Mouse (Mus musculus) heart, embryonic 13.5 days (tissue): ENCODE measurements around the gene Pkib. TPM values are rescaled to one million over a fixed set of nuclear protein-coding genes. Genes with fewer than 3 reads are reported as not detected.

Experiments
- ATAC-seq: fragments of 200-750 bp; cut with Nextera tagmentation; 2 replicates; pipeline ENCODE4 v1.8.0; 2017; ENCODE audit warnings: moderate TSS enrichment; ENCODE audit not compliant: insufficient number of reproducible peaks, low FRiP score, low TSS enrichment; ENCODE audit errors: extremely low read depth
- H3K27ac ChIP-seq: fragments of 300-500 bp; sonication (generic); replicated peaks from 2 replicates; pipeline ENCODE4 v1.5.1; 2015; ENCODE audit warnings: moderate library complexity, mild to moderate bottlenecking, inconsistent platforms
- H3K27me3 ChIP-seq: fragments of 300-500 bp; sonication (generic); replicated peaks from 2 replicates; pipeline ENCODE4 v1.6.1; 2015; ENCODE audit warnings: mild to moderate bottlenecking, inconsistent platforms
- H3K36me3 ChIP-seq: fragments of 300-500 bp; sonication (generic); 2 replicates; pipeline ENCODE4 v1.6.1; 2015; ENCODE audit warnings: mild to moderate bottlenecking, inconsistent platforms
- H3K4me1 ChIP-seq: fragments of 300-500 bp; sonication (generic); 2 replicates; pipeline ENCODE4 v1.6.1; 2015; ENCODE audit warnings: inconsistent platforms
- H3K4me2 ChIP-seq: fragments of 300-500 bp; sonication (generic); 2 replicates; pipeline ENCODE4 v1.6.1; 2015; ENCODE audit warnings: inconsistent platforms, mild to moderate bottlenecking, moderate library complexity
- H3K4me3 ChIP-seq: fragments of 300-500 bp; sonication (generic); 2 replicates; pipeline ENCODE4 v1.5.1; 2015; ENCODE audit warnings: moderate library complexity, mild to moderate bottlenecking, inconsistent platforms
- H3K9ac ChIP-seq: fragments of 300-500 bp; sonication (generic); 2 replicates; pipeline ENCODE4 v1.6.1; 2015; ENCODE audit warnings: inconsistent platforms, mild to moderate bottlenecking, moderate library complexity
- H3K9me3 ChIP-seq: fragments of 300-500 bp; sonication (generic); 2 replicates; pipeline ENCODE4 v1.6.1; 2016; ENCODE audit warnings: inconsistent platforms
- WGBS: fragments of 180-500 bp; shearing (Covaris S2); methylation state at CpG from one replicate; pipeline ENCODE4 v1.1.7; 2015; ENCODE audit warnings: mixed read lengths; 5-methylcytosine and 5-hydroxymethylcytosine counted together
- polyA plus RNA-seq: library from polyadenylated mRNA; unstranded; fragments of >200 nt; fragmentation: Nextera tagmentation; extraction: Ambion mirVana; gene quantifications from 2 replicates; pipeline ENCODE4 v1.2.1, GENCODE M21; 2015

Gene Pkib
- polyA plus RNA-seq, 1 experiment from 2014 or later: 2.3 TPM

GRCm38 (mm10) chr10:57639540-57639939 lies 7.8 kb downstream of the Pkib start:
- H3K4me1 ChIP-seq: peaks cover 11% of the 10 kb centered on the region; the same call in 1 of the 2 replicates
- H3K4me2 ChIP-seq: no peak overlapping the region
- no peaks in the 10 kb centered on the region for H3K36me3 ChIP-seq
- H3K27me3 ChIP-seq: no peaks in the 10 kb centered on the region
- H3K27ac ChIP-seq: no peak overlapping the region
- no peak overlapping the region for H3K9ac ChIP-seq
- H3K9me3 ChIP-seq: no peaks in the 10 kb centered on the region
- WGBS: 68% methylated on average over 3 of the region's 3 CpGs
- ATAC-seq: no peak
- H3K4me3 ChIP-seq: no peak overlapping the region

DNA sequence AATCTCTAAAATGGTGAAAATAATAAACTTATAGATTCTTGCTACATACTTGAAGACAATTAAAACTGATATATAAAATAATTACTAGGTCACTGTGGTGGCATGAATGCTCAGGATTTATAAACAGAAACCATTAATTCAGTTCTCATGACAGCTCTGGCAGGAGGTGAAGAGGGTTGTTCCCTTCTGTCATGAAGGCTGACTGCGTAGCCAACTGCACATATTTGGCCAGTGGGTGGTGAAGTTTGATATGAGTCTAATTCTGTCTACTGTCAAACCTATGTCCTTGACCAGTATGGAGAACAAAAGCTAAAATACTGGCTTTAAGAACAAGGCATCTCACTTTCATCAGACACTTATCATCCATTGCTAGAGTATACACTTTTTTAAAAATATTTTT lies 21.5 kb downstream of the Pkib start:
- H3K4me1 ChIP-seq: no peaks in the 10 kb centered on the region
- H3K9me3 ChIP-seq: no peaks in the 10 kb centered on the region

GRCm38 (mm10) chr10:57660505-57660904 lies 28.7 kb downstream of the Pkib start:
- Histone ChIP-seq H3K27ac (no peak overlapping the region), H3K36me3 (no peaks in the 10 kb centered on the region), H3K27me3 (no peaks in the 10 kb centered on the region), H3K9me3 (no peaks in the 10 kb centered on the region), H3K4me2 (no peak overlapping the region), H3K4me1 (no peaks in the 10 kb centered on the region), H3K9ac (no peak overlapping the region), H3K4me3 (no peak overlapping the region)
- WGBS: 83% methylated on average over 3 of the region's 3 CpGs
- ATAC-seq: no peak

More for the DNA sequence above, 21.5 kb downstream of the Pkib start:
- 66% methylated on average over 1 of the region's 1 CpGs for WGBS
- no peak for ATAC-seq
- Histone ChIP-seq H3K27me3 (no peaks in the 10 kb centered on the region), H3K27ac (no peak overlapping the region), H3K9ac (no peak overlapping the region), H3K36me3 (no peaks in the 10 kb centered on the region), H3K4me3 (no peak overlapping the region), H3K4me2 (no peak overlapping the region)

DNA sequence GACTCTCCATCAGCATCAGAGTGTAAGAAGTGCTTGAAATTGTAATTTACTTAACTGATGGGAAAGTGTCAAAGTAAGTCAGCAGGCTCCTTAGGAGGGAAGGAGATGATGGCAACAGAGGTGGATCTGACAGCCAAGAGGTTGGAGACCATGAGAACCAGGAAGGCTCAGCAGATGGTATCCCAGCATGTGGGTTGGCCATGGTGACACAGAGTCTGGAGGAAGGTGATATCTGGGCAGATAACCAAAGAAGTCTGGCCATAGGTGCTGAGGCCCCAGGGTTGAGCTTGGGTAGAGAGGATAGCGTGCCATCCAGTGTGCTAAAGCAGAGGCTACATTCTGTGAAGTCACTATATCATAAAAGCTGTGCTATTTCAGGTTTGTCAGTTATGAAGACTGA lies 32.0 kb downstream of the Pkib start:
- Histone ChIP-seq H3K27ac (no peak overlapping the region), H3K9me3 (no peaks in the 10 kb centered on the region), H3K4me2 (no peak overlapping the region), H3K27me3 (no peaks in the 10 kb centered on the region), H3K4me3 (no peak overlapping the region), H3K36me3 (no peaks in the 10 kb centered on the region), H3K9ac (no peak overlapping the region), H3K4me1 (no peaks in the 10 kb centered on the region)
- 70% methylated on average over 1 of the region's 1 CpGs for WGBS
- no peak for ATAC-seq

DNA sequence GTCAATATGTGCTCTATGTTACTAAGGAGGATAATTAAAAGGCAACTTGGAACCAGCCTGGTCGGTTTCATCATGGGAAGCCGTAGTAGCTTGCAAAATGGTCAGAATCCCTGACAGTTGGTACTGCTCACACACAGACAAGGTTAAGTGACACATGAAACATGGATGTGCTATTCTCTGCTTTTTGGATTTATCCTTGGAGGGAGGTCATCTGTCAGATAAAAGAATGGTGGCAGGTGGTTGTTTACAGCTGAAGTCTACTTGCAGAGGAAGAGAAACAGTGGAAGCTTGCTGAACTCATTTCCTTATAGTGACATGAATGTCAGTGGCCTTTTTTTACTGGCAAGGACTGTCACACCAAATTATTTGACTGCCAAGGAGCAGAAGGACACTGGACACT lies 32.5 kb downstream of the Pkib start:
- Histone ChIP-seq H3K27me3 (no peaks in the 10 kb centered on the region), H3K4me1 (no peaks in the 10 kb centered on the region), H3K9me3 (no peaks in the 10 kb centered on the region), H3K9ac (no peak overlapping the region), H3K27ac (no peak overlapping the region), H3K4me3 (no peak overlapping the region), H3K36me3 (no peaks in the 10 kb centered on the region), H3K4me2 (no peak overlapping the region)
- WGBS: 84% methylated on average over 2 of the region's 2 CpGs
- no peak for ATAC-seq

- no peaks in the 10 kb centered on the region for H3K27me3 ChIP-seq
- no peak overlapping the region for H3K9ac ChIP-seq
- no peaks in the 10 kb centered on the region for H3K4me1 ChIP-seq
- H3K4me2 ChIP-seq: no peak overlapping the region
- no peak for ATAC-seq
- no peak overlapping the region for H3K4me3 ChIP-seq
- no peaks in the 10 kb centered on the region for H3K36me3 ChIP-seq
- H3K27ac ChIP-seq: no peak overlapping the region
- H3K9me3 ChIP-seq: no peaks in the 10 kb centered on the region
Observed at GRCm38 (mm10) chr10:57675740-57676139, 44.0 kb downstream of the Pkib start.

DNA sequence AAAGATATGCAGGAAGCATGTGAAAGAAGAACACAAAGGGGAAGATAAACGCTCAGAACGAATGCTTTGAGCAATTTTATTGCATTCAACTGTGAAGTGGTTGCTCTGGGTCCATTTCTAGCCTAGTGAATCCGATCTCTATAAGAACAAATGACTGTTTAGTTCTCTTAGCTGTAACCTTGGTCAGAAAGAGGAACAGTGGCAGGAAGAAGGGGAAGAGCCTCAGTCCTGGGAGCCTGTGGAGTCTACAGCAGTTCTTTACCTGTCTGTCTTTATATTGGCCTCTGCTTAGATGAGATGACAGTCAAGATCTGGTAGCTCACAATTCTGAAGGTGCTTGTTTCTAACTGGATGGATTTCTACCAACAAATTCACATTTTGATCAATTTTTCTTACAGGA lies 56.2 kb downstream of the Pkib start:
- H3K4me2 ChIP-seq: no peak overlapping the region
- no peak overlapping the region for H3K27ac ChIP-seq
- H3K4me3 ChIP-seq: no peak overlapping the region
- H3K9ac ChIP-seq: no peak overlapping the region
- H3K36me3 ChIP-seq: no peaks in the 10 kb centered on the region
- H3K27me3 ChIP-seq: no peaks in the 10 kb centered on the region
- ATAC-seq: no peak
- WGBS: 64% methylated on average over 3 of the region's 3 CpGs
- no peaks in the 10 kb centered on the region for H3K9me3 ChIP-seq
- H3K4me1 ChIP-seq: no peaks in the 10 kb centered on the region

DNA sequence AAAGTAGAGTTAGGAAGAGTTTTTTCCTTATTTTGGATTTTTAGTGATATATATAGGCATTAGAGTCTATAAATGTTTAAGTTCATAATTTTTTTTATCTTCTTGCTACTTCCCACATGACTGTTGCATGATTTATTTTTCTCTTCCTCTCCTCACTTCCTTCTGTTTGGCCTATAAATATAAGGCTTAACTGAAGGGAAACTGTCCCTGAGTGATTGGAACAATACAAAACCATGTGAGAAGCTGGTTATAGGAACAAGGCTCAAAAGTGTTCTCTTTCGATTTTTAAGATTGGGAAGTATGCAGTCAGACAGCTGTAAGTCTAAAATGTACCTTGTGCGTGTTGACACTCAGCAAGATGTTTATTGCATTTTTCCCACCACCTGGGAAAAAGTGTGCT lies 58.4 kb downstream of the Pkib start:
- 57% methylated on average over 2 of the region's 2 CpGs for WGBS
- Histone ChIP-seq H3K4me2 (no peak overlapping the region), H3K9me3 (no peaks in the 10 kb centered on the region), H3K27ac (no peak overlapping the region), H3K36me3 (no peaks in the 10 kb centered on the region), H3K4me3 (no peak overlapping the region), H3K4me1 (no peaks in the 10 kb centered on the region), H3K9ac (no peak overlapping the region), H3K27me3 (no peaks in the 10 kb centered on the region)
- ATAC-seq: no peak

DNA sequence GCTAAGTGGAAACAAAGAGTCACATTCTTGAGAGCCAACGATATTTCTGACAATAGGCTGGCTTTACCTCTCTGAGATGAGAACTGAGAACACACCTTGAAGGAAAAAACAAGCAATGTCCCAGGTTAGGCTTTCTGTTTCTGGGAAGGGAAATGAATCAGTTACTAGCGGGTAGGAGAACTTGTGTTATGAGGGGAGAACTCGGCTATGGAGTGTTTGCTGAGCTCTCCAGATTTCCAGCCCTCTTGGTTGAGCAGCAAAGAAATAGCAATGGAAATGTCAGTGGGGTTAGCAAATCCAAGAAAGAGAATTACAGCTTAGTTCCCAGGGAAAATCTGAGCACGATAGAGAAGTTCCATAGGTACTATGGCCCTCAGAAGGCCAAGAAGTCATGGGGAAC lies 70.5 kb downstream of the Pkib start:
- H3K9ac ChIP-seq: no peak overlapping the region
- WGBS: 77% methylated on average over 4 of the region's 4 CpGs
- H3K27ac ChIP-seq: no peak overlapping the region
- H3K27me3 ChIP-seq: no peaks in the 10 kb centered on the region
- no peak overlapping the region for H3K4me2 ChIP-seq
- no peak for ATAC-seq
- H3K9me3 ChIP-seq: no peaks in the 10 kb centered on the region
- H3K36me3 ChIP-seq: no peaks in the 10 kb centered on the region
- H3K4me1 ChIP-seq: no peaks in the 10 kb centered on the region
- no peak overlapping the region for H3K4me3 ChIP-seq

- Histone ChIP-seq H3K36me3 (no peaks in the 10 kb centered on the region), H3K27me3 (no peaks in the 10 kb centered on the region), H3K4me2 (no peak overlapping the region), H3K4me1 (no peaks in the 10 kb centered on the region), H3K4me3 (no peak overlapping the region), H3K27ac (no peak overlapping the region), H3K9ac (no peak overlapping the region), H3K9me3 (no peaks in the 10 kb centered on the region)
- no peak for ATAC-seq
Observed at GRCm38 (mm10) chr10:57721035-57721434, 89.3 kb downstream of the Pkib start.

GRCm38 (mm10) chr10:57722363-57722762 lies 90.6 kb downstream of the Pkib start:
- 59% methylated on average over 3 of the region's 3 CpGs for WGBS
- Histone ChIP-seq H3K4me2 (no peak overlapping the region), H3K4me3 (no peak overlapping the region), H3K9me3 (no peaks in the 10 kb centered on the region), H3K9ac (no peak overlapping the region), H3K27me3 (no peaks in the 10 kb centered on the region), H3K27ac (no peak overlapping the region), H3K36me3 (no peaks in the 10 kb centered on the region), H3K4me1 (peaks cover under 1% of the 10 kb centered on the region; the same call in 1 of the 2 replicates)
- ATAC-seq: no peak

GRCm38 (mm10) chr10:57727666-57728065 lies 95.9 kb downstream of the Pkib start:
- H3K27me3 ChIP-seq: no peaks in the 10 kb centered on the region
- peaks cover 7% of the 10 kb centered on the region; the same call in 1 of the 2 replicates for H3K4me1 ChIP-seq
- H3K9me3 ChIP-seq: 0 out of 2 replicates have a peak, but pooled peaks cover 6% of the 10 kb centered on the region
- no peaks in the 10 kb centered on the region for H3K36me3 ChIP-seq
- H3K4me3 ChIP-seq: no peak overlapping the region
- no peak for ATAC-seq
- peak overlapping the region; percentile 16; the same call in 1 of the 2 replicates for H3K4me2 ChIP-seq
- WGBS: 50% methylated on average over 8 of the region's 8 CpGs
- no peak overlapping the region for H3K27ac ChIP-seq
- no peak overlapping the region for H3K9ac ChIP-seq
